ENCODE assay signal across 21 mouse cellular contexts in genomic region chr14:75937714-75938113, GRCm38 (mm10). TPM values are rescaled to one million over a fixed set of nuclear protein-coding genes. Genes with fewer than 3 reads are reported as not detected.
DNase-seq lines count a peak whose midpoint lies in the region; ATAC-seq and TF ChIP-seq lines count a peak whose summit lies in the region.
"Had no signal": no experiment of that assay in that cellular context is flagged by ENCODE, and none has a peak within 500 bp of the region (broad histone marks: within the 10 kb centered on the region; RNA-seq: fewer than 3 reads in every experiment).

No protein-coding gene starts in this region.

- no peaks in the 10 kb centered on the region for H3K27me3 ChIP-seq in kidney, embryonic 16.5 days (ENCODE audit: insufficient read depth, low read length)
- no peaks in the 10 kb centered on the region for H3K27me3 ChIP-seq in Patski
- H3K27me3 ChIP-seq in stomach, postnatal 0 days (ENCODE audit: control insufficient read depth, insufficient read depth, low read length), result no peaks in the 10 kb centered on the region
- no peaks in the 10 kb centered on the region for H3K27me3 ChIP-seq in forebrain, embryonic 14.5 days (replicated peaks; ENCODE audit: control insufficient read depth, insufficient read depth, low read length)
- H3K27me3 ChIP-seq: forebrain, embryonic 13.5 days; heart, embryonic 12.5 days; hindbrain, embryonic 13.5 days; limb, embryonic 13.5 days; lung, embryonic 15.5 days; midbrain, embryonic 12.5 days; neural tube, embryonic 12.5 days had no signal

- WGBS in kidney, embryonic 16.5 days, result 5% methylated on average over 1 of the region's 1 CpGs
- WGBS in stomach, postnatal 0 days, result 37% methylated on average over 1 of the region's 1 CpGs
- WGBS in forebrain, embryonic 14.5 days, result 82% methylated on average over 1 of the region's 1 CpGs

- H3K27ac ChIP-seq in kidney, embryonic 16.5 days (ENCODE audit: low read length), result peak overlapping the region; percentile 57; the same call in 1 of the 2 replicates
- no peak overlapping the region for H3K27ac ChIP-seq in stomach, postnatal 0 days (replicated peaks)
- no peak overlapping the region for H3K27ac ChIP-seq in forebrain, embryonic 14.5 days (ENCODE audit: low read depth, low read length)
- H3K27ac ChIP-seq: embryonic facial prominence, embryonic 10.5 days; forebrain, embryonic 13.5 days; hindbrain, embryonic 13.5 days; limb, embryonic 13.5 days; liver, embryonic 14.5 days; lung, embryonic 15.5 days; midbrain, embryonic 12.5 days; neural tube, embryonic 12.5 days had no signal

- no peak for ATAC-seq in kidney, embryonic 16.5 days (ENCODE audit: low FRiP score, low TSS enrichment)
- ATAC-seq in Patski, result peak; percentile 89
- peak; percentile 80 for ATAC-seq in stomach, postnatal 0 days (ENCODE audit: low FRiP score, low TSS enrichment)
- ATAC-seq in forebrain, embryonic 14.5 days, result no peak
- ATAC-seq: forebrain, embryonic 13.5 days had no signal

- peak; percentile 70 for TF ChIP-seq EP300 in stomach, postnatal 0 days (optimal IDR thresholded peaks at IDR 0.05)

- no peak overlapping the region for H3K4me3 ChIP-seq in kidney, embryonic 16.5 days (ENCODE audit: low read length)
- no peak overlapping the region for H3K4me3 ChIP-seq in stomach, postnatal 0 days (ENCODE audit: low read depth, low read length)
- no peak overlapping the region for H3K4me3 ChIP-seq in forebrain, embryonic 14.5 days (ENCODE audit: low read depth, low read length)
- H3K4me3 ChIP-seq: embryonic facial prominence, embryonic 10.5 days; forebrain, embryonic 13.5 days; heart, embryonic 12.5 days; hindbrain, embryonic 13.5 days; limb, embryonic 13.5 days; lung, embryonic 15.5 days; midbrain, embryonic 12.5 days; neural tube, embryonic 12.5 days had no signal

- no peaks in the 10 kb centered on the region for H3K36me3 ChIP-seq in kidney, embryonic 16.5 days (ENCODE audit: insufficient read depth, low read length)
- H3K36me3 ChIP-seq in stomach, postnatal 0 days (ENCODE audit: control insufficient read depth, insufficient read depth, low read length), result no peaks in the 10 kb centered on the region
- no peaks in the 10 kb centered on the region for H3K36me3 ChIP-seq in forebrain, embryonic 14.5 days (ENCODE audit: control insufficient read depth, insufficient read depth, low read length)
- H3K36me3 ChIP-seq: heart, embryonic 12.5 days; hindbrain, embryonic 13.5 days; limb, embryonic 13.5 days; lung, embryonic 15.5 days; midbrain, embryonic 12.5 days; neural tube, embryonic 12.5 days had no signal

- in situ Hi-C loops in Patski (cut with MboI; ENCODE audit: low pct_unique_long_range_greater_than_20kb), result no loop called here

- no peak for TF ChIP-seq CTCF in Patski (IDR thresholded peaks at IDR 0.05)
- no peak for TF ChIP-seq CTCF in stomach, postnatal 0 days (IDR thresholded peaks at IDR 0.05; ENCODE audit: low read depth)

- no peak for DNase-seq in kidney, adult 18-20 months
- peak; percentile 36 for DNase-seq in A20 (ENCODE audit: low read depth, low spot score)
- DNase-seq in Patski (ENCODE audit: low read depth, low spot score), result peak; percentile 82
- DNase-seq in stomach, postnatal 0 days (ENCODE audit: low spot score), result no peak
- no peak for DNase-seq in forebrain, embryonic 14.5 days (ENCODE audit: low spot score)
- no peak for DNase-seq in frontal cortex, postnatal 25 days (ENCODE audit: low spot score in 2 of 2)
- DNase-seq: adrenal gland, adult 2 months; cerebellum, adult 8-10 months; heart, postnatal 14 days; kidney, postnatal 4 days; thymus, postnatal 25 days had no signal

- no peak overlapping the region for H3K9ac ChIP-seq in kidney, embryonic 16.5 days (replicated peaks; ENCODE audit: low read length)
- no peak overlapping the region for H3K9ac ChIP-seq in stomach, postnatal 0 days (ENCODE audit: low read length)
- no peak overlapping the region for H3K9ac ChIP-seq in forebrain, embryonic 14.5 days (ENCODE audit: low read length)
- H3K9ac ChIP-seq: forebrain, embryonic 13.5 days; heart, embryonic 12.5 days; hindbrain, embryonic 13.5 days; limb, embryonic 13.5 days; liver, embryonic 14.5 days; lung, embryonic 15.5 days; midbrain, embryonic 12.5 days; neural tube, embryonic 12.5 days had no signal

- H3K4me2 ChIP-seq in kidney, embryonic 16.5 days (replicated peaks; ENCODE audit: low read depth, low read length), result no peak overlapping the region
- no peak overlapping the region for H3K4me2 ChIP-seq in stomach, postnatal 0 days (replicated peaks; ENCODE audit: low read depth)
- no peak overlapping the region for H3K4me2 ChIP-seq in forebrain, embryonic 14.5 days (ENCODE audit: low read length)
- H3K4me2 ChIP-seq: forebrain, embryonic 13.5 days; heart, embryonic 12.5 days; hindbrain, embryonic 13.5 days; limb, embryonic 13.5 days; lung, embryonic 15.5 days; midbrain, embryonic 12.5 days; neural tube, embryonic 12.5 days had no signal

- peaks cover 3% of the 10 kb centered on the region; the same call in 1 of the 2 replicates for H3K4me1 ChIP-seq in kidney, embryonic 16.5 days (ENCODE audit: insufficient read depth, low read length)
- H3K4me1 ChIP-seq in stomach, postnatal 0 days (replicated peaks; ENCODE audit: control insufficient read depth, insufficient read depth), result no peaks in the 10 kb centered on the region
- H3K4me1 ChIP-seq in forebrain, embryonic 14.5 days (ENCODE audit: control insufficient read depth, insufficient read depth, low read length), result no peaks in the 10 kb centered on the region
- H3K4me1 ChIP-seq: embryonic facial prominence, embryonic 10.5 days; forebrain, embryonic 13.5 days; heart, embryonic 12.5 days; hindbrain, embryonic 13.5 days; limb, embryonic 13.5 days; lung, embryonic 15.5 days; midbrain, embryonic 12.5 days; neural tube, embryonic 12.5 days had no signal

- H3K9me3 ChIP-seq in kidney, embryonic 16.5 days (ENCODE audit: low read length), result no peaks in the 10 kb centered on the region
- H3K9me3 ChIP-seq in stomach, postnatal 0 days (ENCODE audit: control insufficient read depth, low read length), result no peaks in the 10 kb centered on the region
- no peaks in the 10 kb centered on the region for H3K9me3 ChIP-seq in forebrain, embryonic 14.5 days (replicated peaks; ENCODE audit: control insufficient read depth, low read length)
- H3K9me3 ChIP-seq: embryonic facial prominence, embryonic 10.5 days; forebrain, embryonic 13.5 days; heart, embryonic 12.5 days; hindbrain, embryonic 13.5 days; limb, embryonic 13.5 days; lung, embryonic 15.5 days; midbrain, embryonic 12.5 days; neural tube, embryonic 12.5 days had no signal

- POLR2A ChIA-PET in Patski (lab: Charles Lee), result no interaction called here

- CTCF ChIA-PET in Patski (lab: Charles Lee), result interaction anchor here (0.6 to 1.8 kb wide), 8 partner anchors 10 to 138 kb away, joined by 3 to 5 read pairs (median 4); no protein-coding TSS in a partner anchor

RNA-seq across cellular contexts. Expression of gene Kctd4, which starts 17.1 kb away (rescaled TPM):
- polyA plus RNA-seq in kidney, embryonic 16.5 days (2015; fragmentation: Nextera tagmentation; extraction: Ambion mirVana), result 0.27 and 0.41 TPM in 2 replicates
- polyA plus RNA-seq in Patski (2021), result not detected
- polyA plus RNA-seq in stomach, postnatal 0 days (2015; fragmentation: Nextera tagmentation; extraction: Ambion mirVana), result 9.8 and 10.4 TPM in 2 replicates
- polyA plus RNA-seq in forebrain, embryonic 14.5 days (2014; fragmentation: Nextera tagmentation; extraction: Ambion mirVana), result 7.7 and 9.5 TPM in 2 replicates
- polyA plus RNA-seq: adrenal gland, adult 2 months had no signal

Comparison
In these comparisons a context has a peak if more than half of its experiments do, and no peak if none do; other contexts are left out.
1. ATAC-seq: peak in Patski (single experiment) and stomach, postnatal 0 days (single experiment); none in kidney, embryonic 16.5 days (single experiment) and forebrain, embryonic 14.5 days (single experiment).
2. DNase-seq: peak in A20 (single experiment) and Patski (single experiment); none in kidney, adult 18-20 months (single experiment), stomach, postnatal 0 days (single experiment), forebrain, embryonic 14.5 days (single experiment) and frontal cortex, postnatal 25 days (0 of 2).